In genomic region chrX:105069671-105070503, GRCm38 (mm10) we compare ENCODE assay signal across 8 mouse cellular contexts. TPM values are rescaled to one million over a fixed set of nuclear protein-coding genes. Genes with fewer than 3 reads are reported as not detected.
DNase-seq lines count a peak whose midpoint lies in the region; ATAC-seq and TF ChIP-seq lines count a peak whose summit lies in the region.

No protein-coding gene starts in this region.

- TF ChIP-seq CTCF in kidney, adult 2 months (conservative IDR thresholded peaks at IDR 0.05; ENCODE audit: insufficient read depth, insufficient read length, low read depth, low read length): peak; percentile 33

- no peaks in the 10 kb centered on the region for H3K27me3 ChIP-seq in embryonic facial prominence, embryonic 13.5 days
- no peaks in the 10 kb centered on the region for H3K27me3 ChIP-seq in kidney, adult 2 months (replicated peaks; ENCODE audit: control insufficient read depth, insufficient read depth, low read length)
- H3K27me3 ChIP-seq in limb, embryonic 12.5 days: no peaks in the 10 kb centered on the region
- no peaks in the 10 kb centered on the region for H3K27me3 ChIP-seq in midbrain, embryonic 15.5 days (replicated peaks)

- H3K4me3 ChIP-seq in embryonic facial prominence, embryonic 13.5 days: peak overlapping the region; percentile 62
- peak overlapping the region; percentile 91 for H3K4me3 ChIP-seq in kidney, adult 2 months (ENCODE audit: insufficient read depth, low read depth, low read length)
- peak overlapping the region; percentile 60 for H3K4me3 ChIP-seq in limb, embryonic 12.5 days (replicated peaks)
- H3K4me3 ChIP-seq in midbrain, embryonic 15.5 days: peak overlapping the region; percentile 67

- DNase-seq in 3T3-L1 (ENCODE audit: low read depth, low spot score): peak; percentile 92
- peak; percentile 78 to 86 for DNase-seq in adrenal gland, postnatal 36 days
- DNase-seq in heart, adult 18-20 months: peak; percentile 88 to 91
- DNase-seq in kidney, adult 2 months: peak; percentile 91
- peak; percentile 50 to 69 for DNase-seq in spleen, postnatal 10 days (ENCODE audit: low spot score in 2 of 2)

- peak overlapping the region; percentile 83 for H3K27ac ChIP-seq in embryonic facial prominence, embryonic 13.5 days
- H3K27ac ChIP-seq in kidney, adult 2 months (ENCODE audit: insufficient read depth, low read depth, low read length): peak overlapping the region; percentile 80; the same call in 1 of the 2 replicates
- peak overlapping the region; percentile 72 for H3K27ac ChIP-seq in limb, embryonic 12.5 days
- H3K27ac ChIP-seq in midbrain, embryonic 15.5 days: peak overlapping the region; percentile 76

- peak; percentile 93 for ATAC-seq in embryonic facial prominence, embryonic 13.5 days (ENCODE audit: insufficient number of reproducible peaks, insufficient read depth, low FRiP score, low TSS enrichment, low read depth)
- peak; percentile 89 for ATAC-seq in limb, embryonic 12.5 days (ENCODE audit: insufficient number of reproducible peaks, insufficient read depth, low FRiP score, low TSS enrichment, low read depth)
- peak; percentile 94 for ATAC-seq in midbrain, embryonic 15.5 days (replicated peaks)

- peak overlapping the region; percentile 65 for H3K4me2 ChIP-seq in embryonic facial prominence, embryonic 13.5 days
- peak overlapping the region; percentile 63 for H3K4me2 ChIP-seq in limb, embryonic 12.5 days
- H3K4me2 ChIP-seq in midbrain, embryonic 15.5 days: peak overlapping the region; percentile 61

- 0% methylated on average over 32 of the region's 32 CpGs for WGBS in embryonic facial prominence, embryonic 13.5 days
- under 1% methylated on average over 32 of the region's 32 CpGs for WGBS in kidney, adult 2 months
- WGBS in limb, embryonic 12.5 days: 1% methylated on average over 32 of the region's 32 CpGs
- 2% methylated on average over 32 of the region's 32 CpGs for WGBS in midbrain, embryonic 15.5 days

- H3K9ac ChIP-seq in embryonic facial prominence, embryonic 13.5 days: peak overlapping the region; percentile 71
- H3K9ac ChIP-seq in limb, embryonic 12.5 days (replicated peaks): peak overlapping the region; percentile 64
- peak overlapping the region; percentile 53 for H3K9ac ChIP-seq in midbrain, embryonic 15.5 days

- TF ChIP-seq POLR2A in kidney, adult 2 months (IDR thresholded peaks at IDR 0.05; ENCODE audit: low read depth, low read length): no peak

- no peaks in the 10 kb centered on the region for H3K9me3 ChIP-seq in embryonic facial prominence, embryonic 13.5 days
- no peaks in the 10 kb centered on the region for H3K9me3 ChIP-seq in limb, embryonic 12.5 days
- H3K9me3 ChIP-seq in midbrain, embryonic 15.5 days: no peaks in the 10 kb centered on the region

- peaks cover 27% of the 10 kb centered on the region for H3K36me3 ChIP-seq in embryonic facial prominence, embryonic 13.5 days
- H3K36me3 ChIP-seq in kidney, adult 2 months (ENCODE audit: control insufficient read depth, insufficient read depth, low read length): no peaks in the 10 kb centered on the region
- peaks cover 25% of the 10 kb centered on the region for H3K36me3 ChIP-seq in limb, embryonic 12.5 days
- peaks cover under 1% of the 10 kb centered on the region; the same call in 1 of the 2 replicates for H3K36me3 ChIP-seq in midbrain, embryonic 15.5 days (replicated peaks)

- H3K4me1 ChIP-seq in embryonic facial prominence, embryonic 13.5 days: peaks cover 6% of the 10 kb centered on the region
- H3K4me1 ChIP-seq in kidney, adult 2 months (ENCODE audit: control insufficient read depth, insufficient read depth, low read length): peaks cover 3% of the 10 kb centered on the region; the same call in 1 of the 2 replicates
- 0 out of 2 replicates have a peak, but pooled peaks cover 4% of the 10 kb centered on the region for H3K4me1 ChIP-seq in limb, embryonic 12.5 days (replicated peaks)
- H3K4me1 ChIP-seq in midbrain, embryonic 15.5 days: peaks cover 7% of the 10 kb centered on the region

RNA-seq across cellular contexts. Expression of gene Pbdc1, which starts 9.7 kb away (rescaled TPM):
- total RNA-seq in adrenal gland, postnatal 36 days (2021): 10 to 100 TPM; 18.0 to 23.8 TPM
- 70.2 and 70.8 TPM in 2 replicates for polyA plus RNA-seq in embryonic facial prominence, embryonic 13.5 days (2015; fragmentation: Nextera tagmentation; extraction: Ambion mirVana)
- 1 to 10 TPM; 5.9 to 8.6 TPM for total RNA-seq in heart, adult 18-20 months (2021)
- polyA plus RNA-seq in kidney, adult 2 months (2012; rRNA removed): 10.6 and 13.8 TPM in 2 replicates
- 67.8 and 70.7 TPM in 2 replicates for polyA plus RNA-seq in limb, embryonic 12.5 days (2016; fragmentation: Nextera tagmentation; extraction: Ambion mirVana)
- polyA plus RNA-seq in midbrain, embryonic 15.5 days (2015; fragmentation: Nextera tagmentation; extraction: Ambion mirVana): 30.0 and 30.2 TPM in 2 replicates

RNA-seq across cellular contexts. Expression of gene Magee1, which starts 50.3 kb away (rescaled TPM):
- total RNA-seq in adrenal gland, postnatal 36 days (2021): 10 to 100 TPM; 11.6 to 12.0 TPM
- 31.5 and 31.9 TPM in 2 replicates for polyA plus RNA-seq in embryonic facial prominence, embryonic 13.5 days (2015; fragmentation: Nextera tagmentation; extraction: Ambion mirVana)
- total RNA-seq in heart, adult 18-20 months (2021): 1 to 10 TPM; 3.7 to 5.4 TPM
- polyA plus RNA-seq in kidney, adult 2 months (2012; rRNA removed): 3.6 and 4.8 TPM in 2 replicates
- polyA plus RNA-seq in limb, embryonic 12.5 days (2016; fragmentation: Nextera tagmentation; extraction: Ambion mirVana): 29.3 and 29.5 TPM in 2 replicates
- 260 and 264 TPM in 2 replicates for polyA plus RNA-seq in midbrain, embryonic 15.5 days (2015; fragmentation: Nextera tagmentation; extraction: Ambion mirVana)

Comparison
In these comparisons a context has a peak if more than half of its experiments do, and no peak if none do; other contexts are left out.
1. Peak in every context shown above with its lines: DNase-seq, ATAC-seq, H3K4me3 ChIP-seq and H3K27ac ChIP-seq.